Mouse (Mus musculus) heart, adult 9 months (tissue): ENCODE data around the gene Gabarapl2.
"Not testable (repeated sequence)": the region's sequence is repeated elsewhere in the genome, so short reads cannot be mapped to it uniquely, and the experiment has no call there.

ENCODE experiments used
- DNase-seq, 2 experiments: peaks; one replicate each; pipeline ENCODE4 v3.0.0; 2022; ENCODE audit warnings: low spot score in 2 of 2

Gene Gabarapl2

GRCm38 (mm10) chr8:111934201-111934600, 6.3 kb upstream of the Gabarapl2 start:
- no peak for DNase-seq

- DNase-seq = no peak
Observed at GRCm38 (mm10) chr8:111937184-111937583, 3.3 kb upstream of the Gabarapl2 start.

- not testable (repeated sequence) for DNase-seq
Observed at GRCm38 (mm10) chr8:111938076-111938985, 2.2 kb upstream of the Gabarapl2 start.

GRCm38 (mm10) chr8:111939516-111940142, 874 bp upstream of the Gabarapl2 start:
- DNase-seq = peak; percentile 28 to 49

- DNase-seq = peak in 1 of 2 experiments; percentile 17
Observed at GRCm38 (mm10) chr8:111941101-111941454, 575 bp downstream of the Gabarapl2 start.

GRCm38 (mm10) chr8:111943544-111943943, 3.0 kb downstream of the Gabarapl2 start:
- DNase-seq = no peak

GRCm38 (mm10) chr8:111947144-111947543, 6.6 kb downstream of the Gabarapl2 start:
- DNase-seq = no peak

- no peak for DNase-seq
Observed at GRCm38 (mm10) chr8:111947954-111948353, 7.5 kb downstream of the Gabarapl2 start.

- DNase-seq = no peak
Observed at GRCm38 (mm10) chr8:111950846-111951245, 10.3 kb downstream of the Gabarapl2 start.

- DNase-seq = no peak
Observed at GRCm38 (mm10) chr8:111951317-111951716, 10.8 kb downstream of the Gabarapl2 start.

- no peak for DNase-seq
Observed at GRCm38 (mm10) chr8:111951936-111952335, 11.4 kb downstream of the Gabarapl2 start.

- DNase-seq = peak in 1 of 2 experiments; percentile 7
Observed at GRCm38 (mm10) chr8:111954844-111955594, 14.5 kb downstream of the Gabarapl2 start.

GRCm38 (mm10) chr8:111955879-111956278, 15.4 kb downstream of the Gabarapl2 start:
- DNase-seq = no peak

GRCm38 (mm10) chr8:111957231-111957630, 16.7 kb downstream of the Gabarapl2 start:
- no peak for DNase-seq

GRCm38 (mm10) chr8:111960591-111961321, 20.3 kb downstream of the Gabarapl2 start:
- DNase-seq = no peak

GRCm38 (mm10) chr8:111961330-111961729, 20.8 kb downstream of the Gabarapl2 start:
- DNase-seq = no peak

- DNase-seq = no peak
Observed at GRCm38 (mm10) chr8:111962589-111962988, 22.1 kb downstream of the Gabarapl2 start.

- no peak for DNase-seq
Observed at GRCm38 (mm10) chr8:111963091-111963490, 22.6 kb downstream of the Gabarapl2 start.

- no peak for DNase-seq
Observed at GRCm38 (mm10) chr8:111963546-111963945, 23.0 kb downstream of the Gabarapl2 start.

- DNase-seq = no peak
Observed at GRCm38 (mm10) chr8:111964351-111964750, 23.8 kb downstream of the Gabarapl2 start.

- no peak for DNase-seq
Observed at GRCm38 (mm10) chr8:111964849-111965561, 24.5 kb downstream of the Gabarapl2 start.
